Mouse (Mus musculus) limb, embryonic 10.5 days (tissue): ENCODE measurements around the gene Kif13a. TPM values are rescaled to one million over a fixed set of nuclear protein-coding genes. Genes with fewer than 3 reads are reported as not detected.

Source experiments
- DNase-seq: peaks from one replicate; pipeline ENCODE4 v3.0.0-alpha.2; 2017; ENCODE audit warnings: low spot score
- H3K27ac ChIP-seq: fragments of 300-500 bp; sonication (generic); 2 replicates; pipeline ENCODE4 v1.5.1; 2016; ENCODE audit warnings: mild to moderate bottlenecking
- H3K27me3 ChIP-seq: fragments of 300-500 bp; sonication (generic); 2 replicates; pipeline ENCODE4 v1.6.1; 2016; ENCODE audit warnings: low read depth, mild to moderate bottlenecking; ENCODE audit not compliant: poor library complexity, severe bottlenecking
- H3K36me3 ChIP-seq: fragments of 300-500 bp; sonication (generic); 2 replicates; pipeline ENCODE4 v1.6.1; 2016; ENCODE audit warnings: mild to moderate bottlenecking, moderate library complexity
- H3K4me1 ChIP-seq: fragments of 300-500 bp; sonication (generic); 2 replicates; pipeline ENCODE4 v1.6.1; 2016
- H3K4me3 ChIP-seq: fragments of 300-500 bp; sonication (generic); 2 replicates; pipeline ENCODE4 v1.5.1; 2016; ENCODE audit warnings: mild to moderate bottlenecking, moderate library complexity
- H3K9me3 ChIP-seq: fragments of 300-500 bp; sonication (generic); replicated peaks from 2 replicates; pipeline ENCODE4 v1.6.1; 2016; ENCODE audit warnings: mild to moderate bottlenecking
- WGBS: fragments of 180-500 bp; shearing (Covaris S2); methylation state at CpG from one replicate; pipeline ENCODE4 v1.1.7; 2016; 5-methylcytosine and 5-hydroxymethylcytosine counted together
- polyA plus RNA-seq: library from polyadenylated mRNA; unstranded; fragments of >200 nt; fragmentation: Nextera tagmentation; extraction: Ambion mirVana; gene quantifications from 2 replicates; pipeline ENCODE4 v1.2.1, GENCODE M21; 2016

Gene Kif13a
- polyA plus RNA-seq, 1 experiment from 2014 or later = 13.6 TPM

DNA sequence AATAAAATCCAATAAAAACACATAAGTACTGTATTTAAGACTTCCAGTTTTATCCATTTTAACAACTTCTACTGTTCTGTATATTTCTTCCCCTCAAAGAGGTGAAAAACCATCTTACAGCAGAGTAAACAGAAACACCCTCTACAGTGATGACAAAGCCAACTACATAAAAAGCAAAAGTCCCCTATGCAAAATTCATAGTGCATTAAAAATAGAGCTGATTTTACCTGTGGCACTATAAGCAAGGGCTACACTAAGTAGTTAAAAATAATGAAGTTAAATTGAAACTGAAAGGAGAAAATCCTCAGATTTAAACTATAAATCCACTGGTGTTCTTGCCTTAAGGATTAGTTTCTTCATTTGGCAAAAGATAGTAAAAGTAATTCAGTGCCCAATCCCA lies 208.7 kb downstream of the Kif13a start:
- no peak overlapping the region for H3K27ac ChIP-seq
- no peaks in the 10 kb centered on the region for H3K9me3 ChIP-seq
- peaks cover 16% of the 10 kb centered on the region for H3K4me1 ChIP-seq
- H3K27me3 ChIP-seq = no peaks in the 10 kb centered on the region
- no peak overlapping the region for H3K4me3 ChIP-seq
- peaks cover 19% of the 10 kb centered on the region for H3K36me3 ChIP-seq
- no peak for DNase-seq

- H3K9me3 ChIP-seq = no peaks in the 10 kb centered on the region
- H3K4me3 ChIP-seq = no peak overlapping the region
- H3K27ac ChIP-seq = no peak overlapping the region
- peaks cover 37% of the 10 kb centered on the region for H3K36me3 ChIP-seq
- H3K27me3 ChIP-seq = no peaks in the 10 kb centered on the region
- WGBS = 89% methylated on average over 5 of the region's 5 CpGs
- no peak for DNase-seq
- 0 out of 2 replicates have a peak, but pooled peaks cover 2% of the 10 kb centered on the region for H3K4me1 ChIP-seq
Observed at GRCm38 (mm10) chr13:46718893-46719400, 210.7 kb downstream of the Kif13a start.

DNA sequence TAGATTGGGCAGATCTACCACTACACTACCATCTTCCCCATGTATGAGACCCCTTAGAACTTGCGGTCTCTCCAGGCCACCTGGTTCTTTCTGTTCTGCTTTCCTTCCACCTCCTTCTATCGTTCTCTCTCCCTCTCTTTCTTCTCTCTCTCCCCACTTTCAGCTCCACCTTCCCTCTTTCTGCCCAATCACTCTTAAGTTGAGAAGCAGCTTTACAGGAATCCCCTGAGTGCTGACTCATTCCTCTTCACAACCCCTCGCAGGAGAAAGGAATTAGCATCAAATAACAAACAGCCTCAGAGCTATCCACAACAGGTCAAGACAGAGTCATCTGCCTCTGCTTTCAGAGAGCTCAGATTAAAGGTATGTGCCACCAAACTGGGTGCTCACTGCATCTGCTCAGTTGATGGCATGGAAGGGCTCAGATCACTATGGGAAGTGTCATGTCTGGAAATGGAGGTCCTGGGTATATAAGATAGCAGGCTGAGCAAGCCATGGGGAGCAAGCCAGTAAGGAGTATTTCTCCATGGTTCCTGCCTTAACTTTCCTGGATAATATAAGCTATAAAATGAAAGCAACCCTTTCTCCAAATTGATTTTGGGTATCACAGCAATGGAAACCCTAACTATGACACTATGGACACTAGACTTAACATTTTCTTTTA lies 213.6 kb downstream of the Kif13a start:
- 74% methylated on average over 3 of the region's 3 CpGs for WGBS
- H3K36me3 ChIP-seq = peaks cover 66% of the 10 kb centered on the region
- no peak overlapping the region for H3K27ac ChIP-seq

DNA sequence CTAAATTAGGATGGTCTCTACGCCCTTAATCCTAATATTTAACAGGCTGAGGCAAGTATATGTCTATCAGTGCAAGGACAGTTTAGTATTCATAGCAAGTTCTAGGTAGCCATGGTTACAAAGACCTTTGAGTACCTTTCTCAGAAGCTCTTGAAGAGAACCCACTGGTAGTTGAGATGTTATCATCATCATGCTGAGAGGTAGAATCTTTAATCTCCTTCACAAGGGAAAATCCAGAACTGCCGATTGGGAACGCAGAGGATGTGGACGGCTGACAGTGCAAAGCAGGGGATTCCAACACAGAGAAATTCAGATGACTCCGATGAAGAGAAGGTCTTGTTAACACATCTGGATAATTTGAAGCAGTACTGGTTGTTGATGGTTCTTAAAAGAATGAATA lies 216.2 kb downstream of the Kif13a start:
- Histone ChIP-seq H3K27me3 (no peaks in the 10 kb centered on the region), H3K27ac (no peak overlapping the region), H3K36me3 (peaks cover 85% of the 10 kb centered on the region), H3K9me3 (no peaks in the 10 kb centered on the region), H3K4me3 (no peak overlapping the region), H3K4me1 (no peaks in the 10 kb centered on the region)
- WGBS = 94% methylated on average over 5 of the region's 5 CpGs
- no peak for DNase-seq

More for the DNA sequence above, 213.6 kb downstream of the Kif13a start:
- H3K4me1 ChIP-seq = 0 out of 2 replicates have a peak, but pooled peaks cover 2% of the 10 kb centered on the region
- no peak overlapping the region for H3K4me3 ChIP-seq
- H3K9me3 ChIP-seq = no peaks in the 10 kb centered on the region
- no peak for DNase-seq
- no peaks in the 10 kb centered on the region for H3K27me3 ChIP-seq

DNA sequence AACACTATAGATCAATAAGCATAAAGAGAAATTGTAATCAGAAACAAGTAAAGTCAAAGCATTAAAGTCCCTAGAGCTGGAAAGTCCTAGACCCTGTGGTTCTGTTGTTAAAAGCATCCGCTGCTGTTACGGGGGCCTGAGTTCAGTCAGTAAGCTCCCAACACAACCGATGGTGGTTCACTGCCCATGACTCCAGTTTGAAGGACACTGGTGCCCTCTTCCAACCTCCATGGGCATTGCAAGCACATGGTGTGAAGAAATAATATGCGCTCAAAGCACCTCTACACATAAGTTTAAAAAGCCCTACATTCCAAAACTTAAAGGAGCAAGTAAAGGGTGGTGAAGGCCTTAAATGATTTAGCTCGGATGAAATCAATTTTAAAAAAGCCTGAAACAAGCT lies 226.5 kb downstream of the Kif13a start:
- Histone ChIP-seq H3K27ac (no peak overlapping the region), H3K27me3 (no peaks in the 10 kb centered on the region), H3K9me3 (no peaks in the 10 kb centered on the region), H3K4me1 (no peaks in the 10 kb centered on the region), H3K36me3 (peaks cover 89% of the 10 kb centered on the region), H3K4me3 (no peak overlapping the region)
- DNase-seq = no peak
- 89% methylated on average over 5 of the region's 5 CpGs for WGBS

DNA sequence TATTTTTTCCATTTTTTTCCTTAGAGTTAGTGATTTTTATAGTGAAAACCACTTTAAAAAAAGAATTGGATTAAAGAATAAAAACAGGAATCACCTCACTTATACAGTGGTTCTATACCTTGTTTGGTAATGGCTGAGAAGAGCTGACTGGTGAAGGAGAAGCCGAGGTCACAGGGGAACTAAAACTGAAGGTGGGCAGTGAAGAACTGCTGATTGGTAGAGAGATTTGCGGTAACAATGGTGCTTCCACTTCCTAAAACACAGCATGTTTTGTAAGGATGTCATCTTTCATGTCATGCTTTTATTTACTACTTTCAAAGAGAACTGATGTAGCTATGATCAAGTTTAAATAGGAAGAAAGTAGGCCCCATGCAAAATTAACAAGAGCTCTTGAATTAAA lies 228.2 kb downstream of the Kif13a start:
- 95% methylated on average over 2 of the region's 2 CpGs for WGBS
- Histone ChIP-seq H3K36me3 (peaks cover 89% of the 10 kb centered on the region), H3K27ac (no peak overlapping the region), H3K9me3 (no peaks in the 10 kb centered on the region), H3K27me3 (no peaks in the 10 kb centered on the region), H3K4me1 (no peaks in the 10 kb centered on the region), H3K4me3 (no peak overlapping the region)
- no peak for DNase-seq

DNA sequence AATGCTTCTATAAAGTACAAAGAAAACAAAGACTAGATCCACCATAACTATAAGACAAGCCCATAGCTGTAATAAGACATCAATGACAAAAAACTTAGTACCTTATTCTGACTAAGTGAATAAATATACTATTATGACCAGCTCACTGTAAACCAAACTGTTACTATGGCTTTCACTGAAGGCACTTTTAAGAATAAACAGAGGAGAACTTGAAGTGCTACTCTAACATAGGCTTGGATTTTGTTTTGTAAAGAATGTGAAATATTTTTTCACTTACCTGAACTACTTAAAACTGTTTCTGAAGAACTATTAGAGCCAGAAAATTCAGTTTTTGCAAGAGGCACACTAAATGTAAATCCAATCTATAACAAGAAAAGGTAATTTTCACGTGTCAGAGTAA lies 230.3 kb downstream of the Kif13a start:
- Histone ChIP-seq H3K4me1 (no peaks in the 10 kb centered on the region), H3K27me3 (no peaks in the 10 kb centered on the region), H3K9me3 (no peaks in the 10 kb centered on the region), H3K4me3 (no peak overlapping the region), H3K27ac (no peak overlapping the region), H3K36me3 (peaks cover 91% of the 10 kb centered on the region)
- DNase-seq = no peak
- WGBS = 95% methylated on average over 1 of the region's 1 CpGs

Other genes starting within 250 kb of the Kif13a start
- 37.6 and 39.7 TPM in 2 replicates for gene Nup153, start 201.9 kb downstream of the Kif13a start, polyA plus RNA-seq
- 2.3 and 2.5 TPM in 2 replicates for gene Nhlrc1, start 85.0 kb upstream of the Kif13a start, polyA plus RNA-seq
- 8.6 and 11.2 TPM in 2 replicates for gene Kdm1b, start 113.6 kb upstream of the Kif13a start, polyA plus RNA-seq
- 24.9 and 30.9 TPM in 2 replicates for gene Tpmt, start 114.9 kb upstream of the Kif13a start, polyA plus RNA-seq
- 299 and 332 TPM in 2 replicates for gene Dek, start 176.3 kb upstream of the Kif13a start, polyA plus RNA-seq
- 0.45 and 0.61 TPM in 2 replicates for gene Rnf144b, start 192.8 kb upstream of the Kif13a start, polyA plus RNA-seq